In the genomic region with DNA sequence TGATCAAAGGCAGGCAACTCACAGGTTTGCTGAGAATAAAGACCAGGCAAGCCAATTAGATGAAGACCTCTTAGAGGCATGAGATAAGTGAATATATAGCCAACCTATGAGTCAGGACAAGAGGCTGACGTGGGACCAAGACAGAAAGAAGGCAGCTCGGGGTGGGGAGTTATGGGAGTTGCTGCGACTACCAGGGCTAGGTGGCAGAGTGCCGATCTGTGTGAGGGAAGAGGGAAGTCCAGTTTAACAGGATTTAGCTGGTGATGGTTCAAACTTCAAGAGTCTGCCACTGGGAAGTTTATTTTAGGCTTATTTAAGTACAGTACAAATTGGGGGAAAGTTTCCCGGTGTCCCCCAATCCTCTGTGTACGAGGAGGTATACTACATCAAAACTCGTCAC, we compare ENCODE assay signal across 13 mouse cellular contexts.
"Had no signal": no experiment of that assay in that cellular context is flagged by ENCODE, and none has a peak within 500 bp of the region (broad histone marks: within the 10 kb centered on the region; RNA-seq: fewer than 3 reads in every experiment).

No protein-coding gene starts in this region.

- DNase-seq: lung, adult 18-20 months; lung, embryonic 14.5 days; lung, postnatal 10 days; lung, postnatal 4 days; midbrain, embryonic 14.5 days; retina, postnatal 1 day; right cerebral cortex, adult 18-20 months; right cerebral cortex, postnatal 25 days; right cerebral cortex, postnatal 4 days; spleen, adult 18-20 months; thymus, adult 18-20 months; thymus, postnatal 14 days; thymus, postnatal 36 days had no signal
